Mouse (Mus musculus) brain, embryonic 14.5 days (tissue): ENCODE measurements around the gene Ftsj3. TPM values are rescaled to one million over a fixed set of nuclear protein-coding genes. Genes with fewer than 3 reads are reported as not detected.
A peak's percentile ranks its signal among the peaks of the same experiment; 100 is the strongest.

Experiments
- DNase-seq: peaks from one replicate; pipeline ENCODE4 v3.0.0-alpha.2; 2011; ENCODE audit warnings: low read depth
- CTCF ChIP-seq: fragments of 200-500 bp; IDR thresholded peaks from 2 replicates; pipeline ENCODE4 v1.5.1; 2012; ENCODE audit warnings: inconsistent platforms, mild to moderate bottlenecking, moderate library complexity, borderline replicate concordance; ENCODE audit not compliant: insufficient read depth, insufficient read length; ENCODE audit errors: extremely low read depth
- POLR2A ChIP-seq: fragments of 200-500 bp; IDR thresholded peaks from 2 replicates; pipeline ENCODE4 v1.6.1; 2012; ENCODE audit warnings: mild to moderate bottlenecking, inconsistent platforms, borderline replicate concordance; ENCODE audit not compliant: poor library complexity, insufficient read depth, insufficient read length, severe bottlenecking; ENCODE audit errors: extremely low read depth
- polyA plus RNA-seq: library from polyadenylated mRNA; depleted of rRNA; stranded (reverse); fragments of >200 nt; gene quantifications from 2 replicates; pipeline ENCODE4 v1.2.3, GENCODE M21; 2012

The Ftsj3 gene
- polyA plus RNA-seq, 1 experiment = 31.5 TPM

- peak; percentile 13 for DNase-seq
- no peak for TF ChIP-seq CTCF
- no peak for TF ChIP-seq POLR2A
These were observed 19.1 kb upstream of the Ftsj3 start for GRCm38 (mm10) chr11:106274971-106275411.

DNA sequence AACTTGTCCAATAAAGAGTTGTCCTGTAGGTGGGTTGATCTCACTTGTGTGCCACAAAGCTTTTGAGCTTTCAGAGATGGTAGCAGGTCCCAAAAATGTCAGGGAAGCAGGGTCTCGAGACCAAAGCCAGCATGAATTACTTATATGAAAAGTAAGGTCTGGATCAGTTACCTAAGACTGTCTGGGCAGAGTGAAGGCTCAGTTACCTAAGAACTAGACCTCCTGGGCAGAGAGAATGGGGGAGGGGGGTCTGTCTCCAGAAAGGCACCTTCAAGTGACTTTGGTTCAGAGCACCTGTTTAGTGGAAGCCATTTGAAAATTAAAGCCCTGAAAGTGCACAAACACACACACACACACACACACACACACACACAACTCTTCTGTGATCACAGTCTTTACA lies 18.5 kb upstream of the Ftsj3 start:
- DNase-seq = no peak
- no peak for TF ChIP-seq POLR2A
- no peak for TF ChIP-seq CTCF

GRCm38 (mm10) chr11:106273811-106274210 lies 17.9 kb upstream of the Ftsj3 start:
- TF ChIP-seq CTCF (no peak), POLR2A (no peak)
- DNase-seq = no peak

- DNase-seq = no peak
- TF ChIP-seq POLR2A (no peak), CTCF (no peak)
These were observed 17.4 kb upstream of the Ftsj3 start for GRCm38 (mm10) chr11:106273311-106273684.

- DNase-seq = peak; percentile 100
- TF ChIP-seq POLR2A = peak; percentile 31; the same call in 1 of the 2 replicates
- no peak for TF ChIP-seq CTCF
These were observed 16.9 kb upstream of the Ftsj3 start, which contains the start of gene Smarcd2 for GRCm38 (mm10) chr11:106272644-106273310. Gene Smarcd2, minus strand, starts transcription at chr11:106272972.

GRCm38 (mm10) chr11:106271794-106272643 lies 16.1 kb upstream of the Ftsj3 start:
- TF ChIP-seq CTCF (no peak), POLR2A (no peak)
- DNase-seq = peak; percentile 46

- no peak for DNase-seq
- no peak for TF ChIP-seq POLR2A
- no peak for TF ChIP-seq CTCF
These were observed 15.4 kb upstream of the Ftsj3 start for GRCm38 (mm10) chr11:106271131-106271793.

GRCm38 (mm10) chr11:106269060-106269431 lies 13.2 kb upstream of the Ftsj3 start:
- peak; percentile 53 for DNase-seq
- TF ChIP-seq POLR2A (no peak), CTCF (no peak)

DNA sequence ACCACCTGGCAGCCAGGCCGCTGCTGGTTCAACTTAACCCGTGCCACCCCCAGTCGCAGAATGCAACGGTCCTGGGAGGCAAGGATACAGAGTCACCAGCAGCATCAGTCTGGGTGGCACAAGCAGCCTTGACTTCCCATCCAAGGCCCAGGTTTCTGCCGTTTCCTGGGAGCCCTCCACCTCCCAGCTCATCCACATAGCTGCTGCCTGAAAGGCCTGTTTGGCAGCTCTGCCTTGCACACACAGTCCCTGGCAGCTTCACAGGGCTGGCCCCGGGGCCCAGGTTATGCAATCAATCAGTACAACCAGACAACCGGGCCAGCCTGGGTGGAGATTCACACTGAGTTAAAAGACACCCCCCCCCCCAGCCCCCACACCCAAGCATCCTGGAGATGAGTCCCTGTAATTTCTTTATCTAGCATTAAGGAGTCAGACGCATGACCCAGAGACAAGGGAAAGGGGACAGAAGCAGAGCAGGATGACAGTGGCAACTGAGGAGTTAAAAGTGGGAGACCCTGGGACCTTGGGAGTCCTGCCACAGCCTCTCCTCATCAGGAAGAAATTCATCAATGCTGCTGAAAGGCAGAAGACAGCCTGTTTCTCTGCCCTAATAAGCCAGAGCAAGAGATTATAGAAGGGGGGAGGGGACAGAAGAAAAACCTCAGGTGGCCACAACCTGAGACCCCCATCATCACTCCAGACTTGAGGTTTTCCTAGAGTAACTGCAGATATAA lies 12.6 kb upstream of the Ftsj3 start:
- TF ChIP-seq POLR2A = no peak
- DNase-seq = peak; percentile 46

DNA sequence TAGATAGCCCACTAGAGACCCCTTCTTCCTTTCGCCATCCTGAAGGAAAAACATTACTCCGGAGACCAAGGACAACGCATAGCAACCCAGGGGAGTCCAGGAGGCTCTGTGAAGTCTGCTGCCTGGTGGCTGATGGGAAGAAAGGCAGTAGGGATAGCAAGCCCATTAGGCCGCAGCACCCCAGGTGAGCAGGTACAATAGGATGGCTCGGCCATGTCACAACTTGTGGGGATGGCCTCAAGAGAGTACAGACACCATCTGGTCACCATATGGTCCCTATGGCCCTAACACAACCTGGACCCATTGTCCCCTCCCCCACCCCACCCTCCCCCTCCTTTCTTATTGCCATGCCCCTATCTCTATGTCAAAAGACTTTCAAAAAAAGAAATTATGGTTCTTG lies 12.0 kb upstream of the Ftsj3 start:
- TF ChIP-seq POLR2A = no peak
- DNase-seq = no peak

DNA sequence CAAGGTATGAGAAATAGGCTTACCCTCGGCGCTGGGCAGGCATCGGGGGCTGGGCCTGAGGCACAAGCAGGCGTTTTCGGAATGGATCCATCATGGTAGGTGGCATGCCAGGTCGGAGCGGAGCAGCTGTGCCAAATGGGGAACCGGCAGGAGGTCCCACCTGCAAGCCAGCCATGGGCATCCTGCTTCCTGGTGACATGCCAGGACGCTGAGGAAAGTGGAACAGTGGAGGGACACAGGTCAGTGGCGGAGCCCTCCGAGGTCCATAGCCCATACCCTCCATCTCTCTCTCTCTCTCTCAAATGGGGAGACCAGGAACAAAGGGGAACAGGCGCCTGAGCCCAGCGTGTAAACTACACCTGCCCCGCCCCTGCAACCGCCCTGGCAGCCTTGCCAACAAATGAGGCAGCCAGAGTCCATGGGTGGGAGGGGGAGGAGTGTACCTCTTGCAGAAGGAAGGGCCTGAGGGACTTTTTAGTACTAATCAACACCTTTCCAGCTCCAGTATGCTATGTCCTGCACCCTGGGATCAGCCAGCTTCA lies 11.5 kb upstream of the Ftsj3 start:
- TF ChIP-seq POLR2A = no peak
- no peak for TF ChIP-seq CTCF
- DNase-seq = peak; percentile 60
